Mouse (Mus musculus) cerebellum, adult 9-11 months (tissue): Measurements from ENCODE around the gene Coasy.
A peak's percentile ranks its signal among the peaks of the same experiment; 100 is the strongest.

Experiments used
- DNase-seq: peaks from one replicate; pipeline ENCODE4 v3.0.0; 2022

Coasy gene

DNA sequence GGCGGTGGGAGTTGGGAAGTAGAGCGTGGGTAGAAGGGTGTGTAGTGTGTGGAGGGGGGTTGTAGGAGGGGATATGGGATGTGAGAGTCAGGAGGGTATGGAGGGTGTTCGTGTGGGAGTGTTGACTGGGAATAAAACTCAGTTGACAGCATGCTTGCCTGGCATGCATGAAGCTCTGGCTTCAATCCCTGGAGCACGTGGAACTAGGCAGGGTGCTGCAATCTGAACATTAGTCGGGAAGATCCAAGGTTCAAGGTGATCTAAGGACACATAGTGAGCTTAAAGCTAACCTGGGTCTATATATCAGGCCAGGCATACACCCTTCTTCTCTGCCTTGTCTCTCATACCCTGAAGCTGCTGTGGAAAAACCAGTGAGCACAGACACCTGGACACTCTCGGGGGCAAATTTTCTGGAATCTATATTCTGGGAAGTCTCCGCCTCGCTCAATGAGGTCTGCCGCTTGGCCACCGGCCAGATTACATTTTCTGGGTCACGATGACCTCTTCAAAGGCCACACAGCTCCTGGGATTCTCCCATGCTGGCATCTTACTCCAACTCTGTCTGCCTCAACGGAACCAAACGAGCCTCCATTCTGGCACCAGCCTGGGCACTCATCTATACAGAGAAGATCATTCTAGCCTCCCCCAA, 52.0 kb downstream of the Coasy start:
- peak; percentile 62 for DNase-seq
